Mouse (Mus musculus): ENCODE measurements around the gene Osbpl5. TPM values are rescaled to one million over a fixed set of nuclear protein-coding genes. Genes with fewer than 3 reads are reported as not detected.

Osbpl5 gene
- polyA plus RNA-seq, 1 experiment: 75.0 TPM

DNA sequence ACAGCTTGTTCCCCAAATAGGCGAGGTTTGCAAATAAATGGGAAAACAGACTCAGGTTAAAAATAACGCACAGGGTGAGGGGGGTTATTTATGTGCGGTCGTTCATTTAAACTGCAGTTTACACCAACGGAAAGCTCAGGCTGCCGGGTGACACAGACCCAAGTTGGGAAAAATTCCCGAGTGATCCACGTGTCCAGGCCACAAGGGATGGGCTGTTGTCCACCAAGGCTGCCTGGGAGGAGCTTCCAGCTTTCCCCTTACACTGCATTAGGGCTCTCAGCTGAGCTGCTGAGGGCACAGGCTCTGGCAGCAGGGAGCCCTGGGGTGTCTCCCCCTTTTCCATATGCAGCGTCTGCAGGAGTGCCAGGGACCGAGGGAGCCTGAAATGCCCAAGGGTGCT is 26.9 kb downstream of the Osbpl5 start:
- WGBS: 60% methylated on average over 10 of the region's 10 CpGs
- Histone ChIP-seq H3K27ac (ENCODE audit: insufficient read depth, low read depth, low read length) (0 out of 2 replicates have a peak overlapping the region, but pooled peaks have one; percentile 9), H3K4me3 (ENCODE audit: insufficient read depth, low read depth, low read length) (no peak overlapping the region), H3K36me3 (ENCODE audit: control insufficient read depth, insufficient read depth, low read length) (no peaks in the 10 kb centered on the region), H3K4me1 (ENCODE audit: control insufficient read depth, insufficient read depth, low read length) (no peaks in the 10 kb centered on the region; the same call in 1 of the 2 replicates), H3K27me3 (replicated peaks; ENCODE audit: control insufficient read depth, insufficient read depth, low read length) (no peaks in the 10 kb centered on the region)
- DNase-seq: peak; percentile 55
- no peak for TF ChIP-seq CTCF (conservative IDR thresholded peaks at IDR 0.05; ENCODE audit: insufficient read depth, insufficient read length, low read depth, low read length)
- no peak for TF ChIP-seq POLR2A (IDR thresholded peaks at IDR 0.05; ENCODE audit: low read depth, low read length)

DNA sequence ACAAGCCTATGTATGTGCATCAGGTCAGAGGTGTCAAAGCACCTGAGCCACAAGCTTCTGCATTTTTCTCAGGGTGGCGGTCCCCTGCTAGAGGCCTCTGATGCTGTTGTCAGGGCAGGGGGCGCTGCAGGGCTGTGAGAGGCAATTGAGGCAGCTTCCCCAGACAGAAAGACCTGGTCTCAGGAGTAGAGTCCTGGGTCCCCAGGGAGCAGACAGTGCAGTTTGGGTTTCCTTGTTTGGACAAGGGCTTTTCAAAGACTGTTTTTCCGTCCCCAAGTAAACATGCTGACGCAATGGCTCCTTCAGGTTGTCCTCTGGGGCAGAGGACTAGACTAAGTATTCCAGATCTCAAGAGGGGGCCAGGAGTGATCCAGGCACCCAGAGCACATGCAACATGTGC is 30.4 kb downstream of the Osbpl5 start:
- Histone ChIP-seq H3K27me3 (replicated peaks; ENCODE audit: control insufficient read depth, insufficient read depth, low read length) (no peaks in the 10 kb centered on the region), H3K27ac (ENCODE audit: insufficient read depth, low read depth, low read length) (no peak overlapping the region), H3K36me3 (ENCODE audit: control insufficient read depth, insufficient read depth, low read length) (no peaks in the 10 kb centered on the region), H3K4me1 (ENCODE audit: control insufficient read depth, insufficient read depth, low read length) (no peaks in the 10 kb centered on the region; the same call in 1 of the 2 replicates), H3K4me3 (ENCODE audit: insufficient read depth, low read depth, low read length) (no peak overlapping the region)
- DNase-seq: no peak
- TF ChIP-seq CTCF (conservative IDR thresholded peaks at IDR 0.05; ENCODE audit: insufficient read depth, insufficient read length, low read depth, low read length) (peak; percentile 7; the same call in 1 of the 2 replicates), POLR2A (IDR thresholded peaks at IDR 0.05; ENCODE audit: low read depth, low read length) (no peak)
- WGBS: 82% methylated on average over 4 of the region's 4 CpGs

DNA sequence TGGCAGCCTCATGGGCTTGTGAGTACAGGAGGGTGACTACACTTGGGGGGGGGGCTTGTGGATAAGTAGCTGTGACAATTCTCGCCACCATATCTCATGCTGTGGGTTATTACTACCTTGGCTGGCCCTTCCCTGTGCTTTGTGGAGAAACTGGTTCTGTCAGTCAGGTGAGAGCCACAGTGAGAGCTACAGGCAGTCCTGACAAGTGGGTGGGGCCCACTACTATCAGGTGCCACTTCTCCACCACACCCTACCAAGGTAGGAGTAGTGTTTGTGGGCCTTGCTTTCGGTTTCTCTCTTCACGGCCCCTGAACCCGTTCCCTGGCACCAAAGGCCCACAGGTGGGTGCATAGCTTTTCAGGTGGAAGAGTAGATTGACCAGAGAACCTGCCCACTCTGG is 32.9 kb downstream of the Osbpl5 start:
- WGBS: 78% methylated on average over 4 of the region's 4 CpGs
- H3K27me3 ChIP-seq (replicated peaks; ENCODE audit: control insufficient read depth, insufficient read depth, low read length): no peaks in the 10 kb centered on the region
- no peak overlapping the region for H3K27ac ChIP-seq (ENCODE audit: insufficient read depth, low read depth, low read length)
- no peaks in the 10 kb centered on the region; the same call in 1 of the 2 replicates for H3K4me1 ChIP-seq (ENCODE audit: control insufficient read depth, insufficient read depth, low read length)
- TF ChIP-seq POLR2A (IDR thresholded peaks at IDR 0.05; ENCODE audit: low read depth, low read length) (no peak), CTCF (conservative IDR thresholded peaks at IDR 0.05; ENCODE audit: insufficient read depth, insufficient read length, low read depth, low read length) (no peak)
- H3K36me3 ChIP-seq (ENCODE audit: control insufficient read depth, insufficient read depth, low read length): no peaks in the 10 kb centered on the region
- peak; percentile 25 for DNase-seq
- H3K4me3 ChIP-seq (ENCODE audit: insufficient read depth, low read depth, low read length): no peak overlapping the region

DNA sequence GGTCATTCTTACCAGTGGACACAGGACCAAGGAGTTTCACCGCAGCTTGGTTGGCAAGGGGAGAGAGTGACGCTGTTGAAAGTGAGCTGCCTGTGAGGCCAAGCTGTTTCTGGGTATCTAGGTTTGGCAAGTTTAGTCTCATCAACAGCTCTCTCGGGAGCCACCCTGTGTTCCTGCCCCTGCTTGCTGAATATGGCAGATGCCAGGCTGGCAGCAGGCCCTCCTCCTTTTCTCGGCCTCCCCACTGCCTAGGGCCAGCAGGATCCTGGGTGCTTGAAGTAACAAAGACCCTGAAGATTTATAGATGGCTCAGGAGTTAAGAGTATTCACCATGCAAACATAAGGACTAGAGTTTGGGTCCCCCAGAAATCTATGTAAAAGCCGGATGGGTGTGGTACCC is 34.1 kb downstream of the Osbpl5 start:
- Histone ChIP-seq H3K4me1 (ENCODE audit: control insufficient read depth, insufficient read depth, low read length) (0 out of 2 replicates have a peak, but pooled peaks cover 3% of the 10 kb centered on the region), H3K4me3 (ENCODE audit: insufficient read depth, low read depth, low read length) (no peak overlapping the region), H3K36me3 (ENCODE audit: control insufficient read depth, insufficient read depth, low read length) (no peaks in the 10 kb centered on the region), H3K27ac (ENCODE audit: insufficient read depth, low read depth, low read length) (no peak overlapping the region), H3K27me3 (replicated peaks; ENCODE audit: control insufficient read depth, insufficient read depth, low read length) (no peaks in the 10 kb centered on the region)
- no peak for DNase-seq
- 86% methylated on average over 5 of the region's 5 CpGs for WGBS
- TF ChIP-seq CTCF (conservative IDR thresholded peaks at IDR 0.05; ENCODE audit: insufficient read depth, insufficient read length, low read depth, low read length) (no peak), POLR2A (IDR thresholded peaks at IDR 0.05; ENCODE audit: low read depth, low read length) (no peak)

DNA sequence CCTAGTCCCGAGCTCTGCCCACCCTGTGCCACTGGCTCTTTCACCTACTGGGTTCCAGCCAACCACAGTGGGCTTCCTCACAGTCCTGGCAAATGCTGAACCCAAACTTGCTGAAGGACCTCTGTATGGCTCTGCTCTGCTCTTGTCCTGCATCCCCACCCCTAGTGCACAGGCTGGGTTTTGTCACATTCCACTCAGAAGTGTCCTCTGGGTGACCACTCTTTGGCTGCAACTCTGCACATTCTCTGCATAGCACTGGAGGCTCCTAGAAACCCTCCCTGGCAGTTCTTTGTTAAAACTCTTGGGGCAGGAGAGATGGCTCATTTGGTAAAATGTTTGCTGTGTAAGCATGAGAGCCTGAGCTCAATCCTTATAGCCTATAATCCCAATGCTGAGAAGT is 39.0 kb downstream of the Osbpl5 start:
- TF ChIP-seq POLR2A (IDR thresholded peaks at IDR 0.05; ENCODE audit: low read depth, low read length) (no peak), CTCF (conservative IDR thresholded peaks at IDR 0.05; ENCODE audit: insufficient read depth, insufficient read length, low read depth, low read length) (no peak)
- H3K4me3 ChIP-seq (ENCODE audit: insufficient read depth, low read depth, low read length): no peak overlapping the region
- peak; percentile 66 for DNase-seq
- 70% methylated on average over 1 of the region's 1 CpGs for WGBS
- H3K27me3 ChIP-seq (replicated peaks; ENCODE audit: control insufficient read depth, insufficient read depth, low read length): no peaks in the 10 kb centered on the region
- H3K4me1 ChIP-seq (ENCODE audit: control insufficient read depth, insufficient read depth, low read length): 0 out of 2 replicates have a peak, but pooled peaks cover 3% of the 10 kb centered on the region
- H3K36me3 ChIP-seq (ENCODE audit: control insufficient read depth, insufficient read depth, low read length): no peaks in the 10 kb centered on the region
- H3K27ac ChIP-seq (ENCODE audit: insufficient read depth, low read depth, low read length): peak overlapping the region; percentile 30; the same call in 1 of the 2 replicates

DNA sequence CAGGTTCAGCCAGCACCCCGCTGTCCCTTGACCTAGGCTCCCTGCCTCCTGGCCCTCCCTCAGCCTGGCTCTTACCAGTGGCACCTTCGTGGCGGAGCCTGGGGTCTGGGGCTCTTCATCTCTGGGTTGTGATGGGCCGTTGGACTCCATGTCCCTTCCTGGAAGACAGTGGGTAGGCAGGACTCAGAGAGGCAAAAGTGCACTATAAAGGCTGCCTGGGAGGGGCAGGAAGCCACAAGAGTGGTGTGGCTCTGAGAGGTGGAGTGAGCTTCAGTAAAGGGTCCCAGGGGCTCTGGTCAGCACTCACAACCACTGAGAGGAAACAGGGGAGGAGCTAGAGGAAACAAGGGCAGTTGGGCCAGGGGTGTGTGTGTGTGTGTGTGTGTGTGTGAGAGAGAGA is 43.4 kb downstream of the Osbpl5 start:
- WGBS: 65% methylated on average over 4 of the region's 4 CpGs
- no peaks in the 10 kb centered on the region for H3K27me3 ChIP-seq (replicated peaks; ENCODE audit: control insufficient read depth, insufficient read depth, low read length)
- DNase-seq: peak; percentile 5
- no peaks in the 10 kb centered on the region for H3K36me3 ChIP-seq (ENCODE audit: control insufficient read depth, insufficient read depth, low read length)
- no peak for TF ChIP-seq CTCF (conservative IDR thresholded peaks at IDR 0.05; ENCODE audit: insufficient read depth, insufficient read length, low read depth, low read length)
- TF ChIP-seq POLR2A (IDR thresholded peaks at IDR 0.05; ENCODE audit: low read depth, low read length): no peak
- H3K27ac ChIP-seq (ENCODE audit: insufficient read depth, low read depth, low read length): no peak overlapping the region
- H3K4me1 ChIP-seq (ENCODE audit: control insufficient read depth, insufficient read depth, low read length): 0 out of 2 replicates have a peak, but pooled peaks cover 3% of the 10 kb centered on the region
- no peak overlapping the region for H3K4me3 ChIP-seq (ENCODE audit: insufficient read depth, low read depth, low read length)

DNA sequence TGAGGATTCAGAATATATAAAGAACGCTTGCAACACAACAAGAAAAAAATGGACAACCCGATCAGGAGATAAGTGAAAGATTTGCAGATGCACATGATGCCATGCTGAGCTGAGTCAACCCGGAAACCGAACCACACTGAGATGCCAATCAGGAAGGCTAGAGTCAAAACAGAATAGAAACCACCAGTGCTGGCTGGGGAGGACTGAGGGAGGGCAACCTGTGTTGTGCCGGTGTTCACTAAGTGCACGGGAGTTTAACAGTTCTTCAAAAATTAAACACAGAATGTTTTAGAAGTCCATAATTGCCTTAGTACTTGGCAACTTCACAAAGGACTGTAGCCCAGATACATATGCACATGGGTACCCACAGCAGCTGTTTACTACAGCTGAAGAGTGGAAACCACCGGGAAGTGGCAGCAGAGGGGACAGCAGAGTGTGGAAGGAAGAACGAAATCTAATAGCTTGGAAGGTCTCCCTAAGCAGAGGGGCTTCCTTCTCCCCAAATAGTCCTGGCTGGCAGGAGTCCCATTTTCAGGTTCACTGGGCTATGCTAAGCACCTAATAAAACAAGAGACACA is 43.9 kb downstream of the Osbpl5 start:
- no peak overlapping the region for H3K4me3 ChIP-seq (ENCODE audit: insufficient read depth, low read depth, low read length)
- TF ChIP-seq POLR2A (IDR thresholded peaks at IDR 0.05; ENCODE audit: low read depth, low read length) (no peak), CTCF (conservative IDR thresholded peaks at IDR 0.05; ENCODE audit: insufficient read depth, insufficient read length, low read depth, low read length) (no peak)
- H3K36me3 ChIP-seq (ENCODE audit: control insufficient read depth, insufficient read depth, low read length): no peaks in the 10 kb centered on the region
- no peak for DNase-seq
- 67% methylated on average over 8 of the region's 8 CpGs for WGBS
- H3K4me1 ChIP-seq (ENCODE audit: control insufficient read depth, insufficient read depth, low read length): no peaks in the 10 kb centered on the region
- H3K27ac ChIP-seq (ENCODE audit: insufficient read depth, low read depth, low read length): no peak overlapping the region
- H3K27me3 ChIP-seq (replicated peaks; ENCODE audit: control insufficient read depth, insufficient read depth, low read length): no peaks in the 10 kb centered on the region

Measured in kidney, adult 2 months (tissue).